8 mouse cellular contexts compared by ENCODE assay signal in the genomic region with DNA sequence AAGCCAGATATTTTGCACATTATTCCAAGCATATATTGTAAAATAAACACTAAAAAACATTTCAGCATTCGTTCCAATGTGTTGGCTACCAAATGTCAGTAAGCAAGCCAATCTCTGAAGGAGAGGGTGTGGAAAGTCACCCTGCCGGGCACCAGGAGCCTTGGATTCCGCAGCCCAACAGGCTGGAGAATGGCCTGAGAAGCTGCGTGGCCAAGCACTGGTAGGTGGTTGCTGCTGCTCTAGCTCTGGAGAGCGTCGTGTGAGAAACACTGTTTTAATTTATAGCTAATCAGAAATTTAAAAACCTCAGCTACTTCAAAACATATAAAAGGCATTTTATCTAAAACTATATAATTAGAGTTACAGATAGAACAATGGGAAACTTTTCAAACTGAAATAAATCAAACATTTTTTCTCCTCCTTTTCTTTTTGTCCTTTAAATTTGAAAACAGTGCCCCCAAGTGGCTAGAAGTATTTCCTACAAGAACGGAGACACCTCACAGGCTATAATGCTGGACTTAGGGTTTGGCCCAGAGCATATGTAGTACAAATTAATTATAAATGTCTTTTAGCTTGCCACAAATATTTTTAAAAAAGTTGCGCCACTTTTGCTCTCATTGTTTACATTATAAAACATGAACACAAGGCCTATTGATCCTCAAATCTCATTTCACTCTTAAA.
DNase-seq lines count a peak whose midpoint lies in the region; ATAC-seq and TF ChIP-seq lines count a peak whose summit lies in the region.

No protein-coding gene starts in this region.

- H3K4me1 ChIP-seq in lung, postnatal 0 days (ENCODE audit: insufficient read depth, low read depth, low read length): no peaks in the 10 kb centered on the region
- H3K4me1 ChIP-seq in lung, adult 2 months (ENCODE audit: control insufficient read depth, insufficient read depth, low read length): no peaks in the 10 kb centered on the region
- no peaks in the 10 kb centered on the region for H3K4me1 ChIP-seq in limb, embryonic 13.5 days

- peak; percentile 59 for TF ChIP-seq CTCF in lung, postnatal 0 days (IDR thresholded peaks at IDR 0.05)
- no peak for TF ChIP-seq CTCF in lung, adult 2 months (IDR thresholded peaks at IDR 0.05; ENCODE audit: insufficient read depth, low read length)

- TF ChIP-seq POLR2A in lung, adult 2 months (IDR thresholded peaks at IDR 0.05; ENCODE audit: borderline replicate concordance, extremely low read depth, low read depth, low read length): no peak

- H3K27ac ChIP-seq in lung, postnatal 0 days (ENCODE audit: low read length): no peak overlapping the region
- no peak overlapping the region for H3K27ac ChIP-seq in limb, embryonic 13.5 days

- 24% methylated on average over 8 of the region's 8 CpGs for WGBS in lung, postnatal 0 days
- 37% methylated on average over 8 of the region's 8 CpGs for WGBS in lung, adult 2 months
- 20% methylated on average over 8 of the region's 8 CpGs for WGBS in limb, embryonic 13.5 days

- no peak for ATAC-seq in lung, postnatal 0 days
- peak; percentile 59; the same call in 1 of the 2 replicates for ATAC-seq in granulocyte monocyte progenitor cell, adult 5-6 weeks (replicated peaks; ENCODE audit: poor library complexity, severe bottlenecking)
- 0 out of 2 replicates have a peak, but pooled peaks have one; percentile 44 for ATAC-seq in limb, embryonic 13.5 days (ENCODE audit: low FRiP score, low read depth)

- no peaks in the 10 kb centered on the region for H3K36me3 ChIP-seq in lung, postnatal 0 days (ENCODE audit: insufficient read depth, low read length)
- no peaks in the 10 kb centered on the region for H3K36me3 ChIP-seq in limb, embryonic 13.5 days

- H3K4me2 ChIP-seq in lung, postnatal 0 days (replicated peaks; ENCODE audit: low read depth, low read length): peak overlapping the region; percentile 11; the same call in 1 of the 2 replicates
- H3K4me2 ChIP-seq in limb, embryonic 13.5 days (replicated peaks): peak overlapping the region; percentile 30; the same call in 1 of the 2 replicates

- H3K9me3 ChIP-seq in lung, postnatal 0 days (ENCODE audit: low read length): no peaks in the 10 kb centered on the region
- H3K9me3 ChIP-seq in limb, embryonic 13.5 days: no peaks in the 10 kb centered on the region

- H3K9ac ChIP-seq in lung, postnatal 0 days (replicated peaks; ENCODE audit: low read depth): no peak overlapping the region
- no peak overlapping the region for H3K9ac ChIP-seq in limb, embryonic 13.5 days

- no peak overlapping the region for H3K4me3 ChIP-seq in lung, postnatal 0 days (ENCODE audit: low read depth, low read length)
- H3K4me3 ChIP-seq in lung, adult 2 months (replicated peaks; ENCODE audit: extremely low read depth, low read depth, low read length): no peak overlapping the region
- no peak overlapping the region for H3K4me3 ChIP-seq in limb, embryonic 13.5 days

- no peaks in the 10 kb centered on the region for H3K27me3 ChIP-seq in lung, postnatal 0 days (replicated peaks; ENCODE audit: insufficient read depth, low read length)
- no peaks in the 10 kb centered on the region for H3K27me3 ChIP-seq in limb, embryonic 13.5 days

- no peak for TF ChIP-seq EP300 in lung, postnatal 0 days (IDR thresholded peaks at IDR 0.05)

- peak; percentile 32 to 41 for DNase-seq in cerebellum, adult 18-20 months
- DNase-seq in cerebellum, adult 9-11 months: no peak
- DNase-seq in lung, postnatal 0 days (ENCODE audit: low spot score): peak; percentile 71
- no peak for DNase-seq in lung, adult 2 months
- DNase-seq in spleen, adult 12 weeks (ENCODE audit: low spot score): no peak
- no peak for DNase-seq in thymus, postnatal 4 days

Comparison
In these comparisons a context has a peak if more than half of its experiments do, and no peak if none do; other contexts are left out.
1. DNase-seq: peak in cerebellum, adult 18-20 months (2 of 2) and lung, postnatal 0 days (single experiment); none in cerebellum, adult 9-11 months (single experiment), lung, adult 2 months (single experiment), spleen, adult 12 weeks (single experiment) and thymus, postnatal 4 days (single experiment).